Mouse (Mus musculus): ENCODE measurements around the gene Olfr1166.
"Not testable (repeated sequence)": the region's sequence is repeated elsewhere in the genome, so short reads cannot be mapped to it uniquely, and the experiment has no call there.

Olfr1166 gene

GRCm38 (mm10) chr2:88128172-88128571 lies at the start of gene Olfr1166:
TSS of gene Olfr1166 (minus strand) at chr2:88128272.
- DNase-seq (ENCODE audit: low spot score in 2 of 2), result no peak

DNA sequence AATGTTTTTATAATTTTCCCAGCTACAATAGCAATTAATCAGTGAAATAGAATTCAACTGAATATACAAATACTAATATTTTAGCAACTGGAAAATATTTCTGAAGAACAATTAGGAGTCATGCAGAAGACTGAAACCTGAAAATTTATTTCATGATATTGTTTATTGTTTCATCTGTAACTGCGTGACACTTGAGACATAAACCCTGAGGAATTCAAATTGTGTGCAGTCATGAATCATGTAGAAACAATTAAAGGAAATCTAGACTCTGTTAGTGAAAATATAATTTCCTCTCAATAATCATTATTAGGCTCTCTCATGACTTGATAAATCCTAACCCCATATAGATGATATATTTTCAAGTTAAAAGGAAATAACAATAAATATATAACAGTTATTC lies 27.0 kb upstream of the Olfr1166 start, which contains the start of gene Olfr1167:
TSS of gene Olfr1167 (minus strand) at position 101 of the 400 bp plus-strand sequence.
- not testable (repeated sequence) for DNase-seq (ENCODE audit: low spot score in 2 of 2)

GRCm38 (mm10) chr2:88093866-88094265 lies 34.2 kb downstream of the Olfr1166 start, which contains the start of gene Olfr1164:
TSS of gene Olfr1164 (minus strand) at chr2:88093966.
- DNase-seq (ENCODE audit: low spot score in 2 of 2), result no peak

Measured in frontal cortex, postnatal 14 days (tissue).